Mouse (Mus musculus) neural tube, embryonic 14.5 days (tissue): Measurements from ENCODE around the gene Stambpl1. TPM values are rescaled to one million over a fixed set of nuclear protein-coding genes. Genes with fewer than 3 reads are reported as not detected.

ENCODE experiments used
- ATAC-seq: fragments of 200-750 bp; cut with Nextera tagmentation; 2 replicates; pipeline ENCODE4 v1.8.0; 2017; ENCODE audit warnings: low read depth, mild to moderate bottlenecking, moderate TSS enrichment, moderate library complexity
- H3K27ac ChIP-seq: fragments of 300-500 bp; sonication (generic); 2 replicates; pipeline ENCODE4 v1.5.1; 2014; ENCODE audit warnings: low read depth, mild to moderate bottlenecking, control low read depth, low read length, moderate library complexity, mixed read lengths
- H3K27me3 ChIP-seq: fragments of 300-500 bp; sonication (generic); 2 replicates; pipeline ENCODE4 v1.6.1; 2014; ENCODE audit warnings: low read length; ENCODE audit not compliant: control insufficient read depth, insufficient read depth
- H3K36me3 ChIP-seq: fragments of 300-500 bp; sonication (generic); 2 replicates; pipeline ENCODE4 v1.6.1; 2014; ENCODE audit warnings: low read length, mixed read lengths; ENCODE audit not compliant: control insufficient read depth, insufficient read depth
- H3K4me1 ChIP-seq: fragments of 300-500 bp; sonication (generic); 2 replicates; pipeline ENCODE4 v1.6.1; 2014; ENCODE audit warnings: low read length; ENCODE audit not compliant: control insufficient read depth, insufficient read depth
- H3K4me2 ChIP-seq: fragments of 300-500 bp; sonication (generic); 2 replicates; pipeline ENCODE4 v1.6.1; 2014; ENCODE audit warnings: mild to moderate bottlenecking, low read depth, low read length, control low read depth
- H3K4me3 ChIP-seq: fragments of 300-500 bp; sonication (generic); 2 replicates; pipeline ENCODE4 v1.5.1; 2014; ENCODE audit warnings: low read depth, low read length, control low read depth, mixed read lengths
- H3K9ac ChIP-seq: fragments of 300-500 bp; sonication (generic); replicated peaks from 2 replicates; pipeline ENCODE4 v1.6.1; 2014; ENCODE audit warnings: low read depth, mild to moderate bottlenecking, control low read depth, low read length, mixed read lengths
- H3K9me3 ChIP-seq: fragments of 300-500 bp; sonication (generic); 2 replicates; pipeline ENCODE4 v1.6.1; 2016; ENCODE audit warnings: low read length; ENCODE audit not compliant: control insufficient read depth
- WGBS: fragments of 180-500 bp; shearing (Covaris S2); extraction: QIAGEN DNeasy Blood & Tissue Kit; methylation state at CpG from one replicate; pipeline ENCODE4 v1.1.7; 2014; 5-methylcytosine and 5-hydroxymethylcytosine counted together
- polyA plus RNA-seq: library from polyadenylated mRNA; unstranded; fragments of >200 nt; fragmentation: Nextera tagmentation; extraction: Ambion mirVana; gene quantifications from 2 replicates; pipeline ENCODE4 v1.2.1, GENCODE M21; 2014

The Stambpl1 gene
- polyA plus RNA-seq, 1 experiment from 2014 or later: 25.7 TPM

GRCm38 (mm10) chr19:34284383-34284782 lies 92.4 kb downstream of the Stambpl1 start:
- H3K27ac ChIP-seq: no peak overlapping the region
- no peaks in the 10 kb centered on the region for H3K9me3 ChIP-seq
- H3K9ac ChIP-seq: no peak overlapping the region
- H3K36me3 ChIP-seq: no peaks in the 10 kb centered on the region
- no peak for ATAC-seq
- WGBS: 71% methylated on average over 10 of the region's 10 CpGs
- no peaks in the 10 kb centered on the region for H3K4me1 ChIP-seq
- no peaks in the 10 kb centered on the region for H3K27me3 ChIP-seq
- no peak overlapping the region for H3K4me3 ChIP-seq
- no peak overlapping the region for H3K4me2 ChIP-seq

DNA sequence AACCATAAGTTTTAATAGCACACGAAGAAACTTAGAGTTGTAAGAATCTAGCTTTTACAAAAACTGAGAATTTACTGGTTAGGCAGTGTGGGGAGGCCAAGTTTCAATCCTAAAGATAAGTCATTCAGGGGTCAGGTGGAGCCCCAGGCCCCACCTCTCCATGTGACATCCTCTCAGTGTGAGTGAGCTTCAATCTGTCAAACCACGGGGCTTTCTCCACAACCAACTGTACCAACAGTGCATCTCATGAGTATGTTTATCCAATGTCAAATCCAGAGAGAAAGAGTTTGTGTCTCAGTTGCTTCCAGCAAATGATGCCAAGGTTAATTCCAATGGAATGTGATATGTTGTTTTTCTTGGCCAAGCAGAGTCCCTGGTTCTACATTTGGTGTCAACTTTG lies 92.8 kb downstream of the Stambpl1 start:
- H3K27ac ChIP-seq: no peak overlapping the region
- H3K27me3 ChIP-seq: no peaks in the 10 kb centered on the region
- ATAC-seq: no peak
- H3K36me3 ChIP-seq: no peaks in the 10 kb centered on the region
- H3K9ac ChIP-seq: no peak overlapping the region
- H3K4me3 ChIP-seq: no peak overlapping the region
- no peaks in the 10 kb centered on the region for H3K9me3 ChIP-seq
- WGBS: 54% methylated on average over 2 of the region's 2 CpGs
- no peak overlapping the region for H3K4me2 ChIP-seq
- no peaks in the 10 kb centered on the region for H3K4me1 ChIP-seq

DNA sequence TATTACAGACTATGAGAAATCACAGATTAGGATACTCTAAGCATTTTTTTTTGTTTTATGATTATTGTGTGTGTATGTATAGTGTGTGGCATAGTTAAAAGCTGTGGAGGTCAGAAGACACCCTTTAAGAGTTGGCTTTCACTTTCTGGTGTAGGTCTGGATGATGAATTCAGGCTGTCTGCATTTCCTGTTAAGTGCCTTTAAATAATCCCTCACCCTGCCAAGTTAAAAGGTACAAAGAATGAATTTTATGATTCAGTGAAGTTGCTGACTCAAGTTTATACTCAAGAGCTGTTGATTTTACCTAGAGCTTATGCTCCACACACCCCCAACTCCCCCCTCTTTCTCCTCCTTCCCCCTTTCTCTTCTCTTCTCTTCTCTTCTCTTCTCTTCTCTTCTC lies 95.2 kb downstream of the Stambpl1 start:
- Histone ChIP-seq H3K9ac (no peak overlapping the region), H3K36me3 (no peaks in the 10 kb centered on the region), H3K27ac (no peak overlapping the region), H3K9me3 (no peaks in the 10 kb centered on the region), H3K4me2 (no peak overlapping the region), H3K4me3 (no peak overlapping the region), H3K4me1 (peaks cover 7% of the 10 kb centered on the region), H3K27me3 (no peaks in the 10 kb centered on the region)
- no peak for ATAC-seq

- H3K9me3 ChIP-seq: no peaks in the 10 kb centered on the region
- no peak overlapping the region for H3K9ac ChIP-seq
- no peak overlapping the region for H3K4me3 ChIP-seq
- ATAC-seq: no peak
- no peaks in the 10 kb centered on the region for H3K27me3 ChIP-seq
- 88% methylated on average over 13 of the region's 13 CpGs for WGBS
- H3K27ac ChIP-seq: no peak overlapping the region
- no peak overlapping the region for H3K4me2 ChIP-seq
- H3K4me1 ChIP-seq: peaks cover 7% of the 10 kb centered on the region
- H3K36me3 ChIP-seq: no peaks in the 10 kb centered on the region
Observed at GRCm38 (mm10) chr19:34287656-34288415, 95.8 kb downstream of the Stambpl1 start.

DNA sequence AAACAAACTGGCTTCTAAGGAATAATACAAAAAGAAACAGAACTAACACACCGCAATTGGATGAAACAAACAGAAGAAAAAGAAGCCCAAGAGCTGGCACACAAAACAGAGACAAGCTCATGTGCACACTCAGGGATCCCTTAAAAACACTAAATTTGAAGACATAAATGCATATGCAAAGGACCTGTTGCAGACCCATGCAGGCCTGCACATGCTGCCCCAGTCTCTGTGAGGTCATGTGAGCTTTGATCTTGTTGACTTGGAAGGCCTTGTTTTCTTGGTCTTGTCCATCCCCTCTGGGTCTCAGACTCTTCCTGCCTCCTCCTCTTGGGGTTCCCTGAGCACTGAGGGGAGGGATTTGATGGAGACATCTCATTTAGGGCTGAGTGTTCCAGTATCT lies 96.7 kb downstream of the Stambpl1 start:
- WGBS: 100% methylated on average over 1 of the region's 1 CpGs
- Histone ChIP-seq H3K4me1 (peaks cover 7% of the 10 kb centered on the region), H3K9ac (no peak overlapping the region), H3K4me3 (no peak overlapping the region), H3K4me2 (no peak overlapping the region), H3K27me3 (no peaks in the 10 kb centered on the region), H3K36me3 (no peaks in the 10 kb centered on the region), H3K27ac (no peak overlapping the region), H3K9me3 (no peaks in the 10 kb centered on the region)
- ATAC-seq: no peak

Other genes starting within 250 kb of the Stambpl1 start
- not detected in 2 replicates for gene Lipf, start 231.0 kb upstream of the Stambpl1 start, polyA plus RNA-seq
- gene Lipk, start 183.9 kb upstream of the Stambpl1 start, polyA plus RNA-seq: not detected in 2 replicates
- not detected in 2 replicates for gene Lipn, start 124.9 kb upstream of the Stambpl1 start, polyA plus RNA-seq
- not detected in 2 replicates for gene Lipm, start 91.3 kb upstream of the Stambpl1 start, polyA plus RNA-seq
- gene Ankrd22, start 26.2 kb upstream of the Stambpl1 start, polyA plus RNA-seq: not detected in 2 replicates
- 2.7 and 9.8 TPM in 2 replicates for gene Acta2, start 63.4 kb downstream of the Stambpl1 start, polyA plus RNA-seq
- gene Fas, start 98.4 kb downstream of the Stambpl1 start, polyA plus RNA-seq: 1.1 and 1.4 TPM in 2 replicates